Mouse (Mus musculus): ENCODE results near the gene Cd24a. TPM values are rescaled to one million over a fixed set of nuclear protein-coding genes. Genes with fewer than 3 reads are reported as not detected.

The Cd24a gene
- total RNA-seq, 2 experiments from 2014 or later = 12.0 to 12.7 TPM

- DNase-seq (ENCODE audit: low spot score in 2 of 2) = peak in 1 of 2 experiments; percentile 7
- intact Hi-C loops (cut with DNase I) = loop anchor here (10.0 kb wide), 2 partner anchors 165 to 655 kb away; no protein-coding TSS in a partner anchor
These were observed 1.5 kb downstream of the Cd24a start for GRCm38 (mm10) chr10:43579381-43580261.

GRCm38 (mm10) chr10:43580649-43581078 is 2.6 kb downstream of the Cd24a start:
- intact Hi-C loops (cut with DNase I) = no loop called here
- peak in 1 of 2 experiments; percentile 13 for DNase-seq (ENCODE audit: low spot score in 2 of 2)

- intact Hi-C loops (cut with DNase I) = no loop called here
- no peak for DNase-seq (ENCODE audit: low spot score in 2 of 2)
These were observed 3.2 kb downstream of the Cd24a start for GRCm38 (mm10) chr10:43581260-43581659.

GRCm38 (mm10) chr10:43584538-43584937 is 6.5 kb downstream of the Cd24a start:
- intact Hi-C loops (cut with DNase I) = no loop called here
- no peak for DNase-seq (ENCODE audit: low spot score in 2 of 2)

- intact Hi-C loops (cut with DNase I) = no loop called here
- DNase-seq (ENCODE audit: low spot score in 2 of 2) = no peak
These were observed 10.5 kb downstream of the Cd24a start for GRCm38 (mm10) chr10:43588470-43589177.

GRCm38 (mm10) chr10:43591477-43591876 is 13.4 kb downstream of the Cd24a start:
- intact Hi-C loops (cut with DNase I) = no loop called here
- DNase-seq (ENCODE audit: low spot score in 2 of 2) = no peak

GRCm38 (mm10) chr10:43593182-43593581 is 15.1 kb downstream of the Cd24a start:
- intact Hi-C loops (cut with DNase I) = no loop called here

GRCm38 (mm10) chr10:43594187-43594586 is 16.1 kb downstream of the Cd24a start:
- intact Hi-C loops (cut with DNase I) = no loop called here
- DNase-seq (ENCODE audit: low spot score in 2 of 2) = no peak

More at GRCm38 (mm10) chr10:43593182-43593581, 15.1 kb downstream of the Cd24a start:
- no peak for DNase-seq (ENCODE audit: low spot score in 2 of 2)

GRCm38 (mm10) chr10:43594894-43595293 is 16.8 kb downstream of the Cd24a start:
- DNase-seq (ENCODE audit: low spot score in 2 of 2) = no peak
- intact Hi-C loops (cut with DNase I) = no loop called here

- intact Hi-C loops (cut with DNase I) = no loop called here
- DNase-seq (ENCODE audit: low spot score in 2 of 2) = no peak
These were observed 20.1 kb downstream of the Cd24a start for GRCm38 (mm10) chr10:43598067-43598726.

GRCm38 (mm10) chr10:43601039-43601438 is 23.0 kb downstream of the Cd24a start:
- intact Hi-C loops (cut with DNase I) = no loop called here

GRCm38 (mm10) chr10:43601511-43602396 is 23.7 kb downstream of the Cd24a start:
- intact Hi-C loops (cut with DNase I) = no loop called here
- DNase-seq (ENCODE audit: low spot score in 2 of 2) = no peak

More at GRCm38 (mm10) chr10:43601039-43601438, 23.0 kb downstream of the Cd24a start:
- DNase-seq (ENCODE audit: low spot score in 2 of 2) = no peak

GRCm38 (mm10) chr10:43603975-43604686 is 26.0 kb downstream of the Cd24a start:
- DNase-seq (ENCODE audit: low spot score in 2 of 2) = no peak
- intact Hi-C loops (cut with DNase I) = no loop called here

- intact Hi-C loops (cut with DNase I) = no loop called here
- no peak for DNase-seq (ENCODE audit: low spot score in 2 of 2)
These were observed 26.7 kb downstream of the Cd24a start for GRCm38 (mm10) chr10:43604687-43605250.

- no peak for DNase-seq (ENCODE audit: low spot score in 2 of 2)
- intact Hi-C loops (cut with DNase I) = no loop called here
These were observed 27.8 kb downstream of the Cd24a start for GRCm38 (mm10) chr10:43605901-43606300.

GRCm38 (mm10) chr10:43609507-43609906 is 31.4 kb downstream of the Cd24a start:
- intact Hi-C loops (cut with DNase I) = no loop called here

GRCm38 (mm10) chr10:43609958-43610357 is 31.9 kb downstream of the Cd24a start:
- DNase-seq (ENCODE audit: low spot score in 2 of 2) = no peak

More at GRCm38 (mm10) chr10:43609507-43609906, 31.4 kb downstream of the Cd24a start:
- DNase-seq (ENCODE audit: low spot score in 2 of 2) = no peak

GRCm38 (mm10) chr10:43611081-43611480 is 33.0 kb downstream of the Cd24a start:
- DNase-seq (ENCODE audit: low spot score in 2 of 2) = no peak
- intact Hi-C loops (cut with DNase I) = no loop called here

More at GRCm38 (mm10) chr10:43609958-43610357, 31.9 kb downstream of the Cd24a start:
- intact Hi-C loops (cut with DNase I) = no loop called here

Data from left cerebral cortex, postnatal 25 days (tissue).